Mouse (Mus musculus) heart, postnatal 10 days (tissue): ENCODE results near the gene Aqp7. TPM values are rescaled to one million over a fixed set of nuclear protein-coding genes. Genes with fewer than 3 reads are reported as not detected.

Source experiments
- DNase-seq, 2 experiments: peaks; one replicate each; pipeline ENCODE4 v3.0.0; 2021
- intact Hi-C: fragments of 180-260 bp; cut with DNase I; formaldehyde crosslinking; loops from one replicate; pipeline ENCODE4 v1.15.1; 2025
- total RNA-seq, 2 experiments: library from RNA; stranded (reverse); gene quantifications; 2 replicates each; pipeline ENCODE4 v1.2.3; 2021

Gene Aqp7
- total RNA-seq, 2 experiments from 2014 or later = 35.0 to 36.4 TPM

GRCm38 (mm10) chr4:41063894-41064673 lies 16.1 kb upstream of the Aqp7 start:
- DNase-seq = peak in 1 of 2 experiments; percentile 30
- intact Hi-C loops = no loop called here

- intact Hi-C loops = no loop called here
- no peak for DNase-seq
Observed at GRCm38 (mm10) chr4:41063351-41063750, 15.4 kb upstream of the Aqp7 start.

GRCm38 (mm10) chr4:41057361-41057760 lies 9.4 kb upstream of the Aqp7 start:
- DNase-seq = no peak
- intact Hi-C loops = no loop called here

- intact Hi-C loops = no loop called here
- DNase-seq = no peak
Observed at GRCm38 (mm10) chr4:41056742-41057332, 8.9 kb upstream of the Aqp7 start.

- no peak for DNase-seq
- intact Hi-C loops = no loop called here
Observed at GRCm38 (mm10) chr4:41056253-41056652, 8.3 kb upstream of the Aqp7 start.

GRCm38 (mm10) chr4:41055111-41055510 lies 7.2 kb upstream of the Aqp7 start:
- no peak for DNase-seq
- intact Hi-C loops = no loop called here

GRCm38 (mm10) chr4:41051781-41052180 lies 3.8 kb upstream of the Aqp7 start:
- intact Hi-C loops = loop anchor here (2.0 to 5.0 kb wide), 3 partner anchors 115 to 339 kb away; no protein-coding TSS in a partner anchor
- DNase-seq = no peak

- DNase-seq = peak; percentile 91 to 96
- intact Hi-C loops = loop anchor here (1.0 to 5.0 kb wide), 4 partner anchors 68 to 340 kb away; no protein-coding TSS in a partner anchor
Observed at GRCm38 (mm10) chr4:41050726-41051675, 3.1 kb upstream of the Aqp7 start.

GRCm38 (mm10) chr4:41048926-41049325 lies 987 bp upstream of the Aqp7 start:
- DNase-seq = no peak
- intact Hi-C loops = loop anchor here (2.0 kb wide), 1 partner anchor 178 kb away; no protein-coding TSS in a partner anchor

GRCm38 (mm10) chr4:41046254-41046795 lies 1.6 kb downstream of the Aqp7 start:
- no peak for DNase-seq
- intact Hi-C loops = no loop called here

GRCm38 (mm10) chr4:41045288-41045687 lies 2.7 kb downstream of the Aqp7 start:
- no peak for DNase-seq
- intact Hi-C loops = no loop called here

GRCm38 (mm10) chr4:41043961-41044360 lies 4.0 kb downstream of the Aqp7 start:
- DNase-seq = peak; percentile 46 to 53
- intact Hi-C loops = no loop called here

GRCm38 (mm10) chr4:41042880-41043279 lies 5.1 kb downstream of the Aqp7 start:
- no peak for DNase-seq
- intact Hi-C loops = no loop called here

- intact Hi-C loops = no loop called here
- peak; percentile 69 to 72 for DNase-seq
Observed at GRCm38 (mm10) chr4:41040983-41041382, 7.0 kb downstream of the Aqp7 start.

GRCm38 (mm10) chr4:41037942-41038341 lies 10.0 kb downstream of the Aqp7 start:
- intact Hi-C loops = no loop called here
- DNase-seq = no peak

- intact Hi-C loops = no loop called here
- peak; percentile 52 to 57 for DNase-seq
Observed at GRCm38 (mm10) chr4:41031242-41031641, 16.7 kb downstream of the Aqp7 start.

GRCm38 (mm10) chr4:41029372-41029771 lies 18.6 kb downstream of the Aqp7 start:
- intact Hi-C loops = no loop called here
- no peak for DNase-seq

- DNase-seq = peak in 1 of 2 experiments; percentile 32
- intact Hi-C loops = no loop called here
Observed at GRCm38 (mm10) chr4:41028272-41028671, 19.7 kb downstream of the Aqp7 start.

GRCm38 (mm10) chr4:41027872-41028271 lies 20.1 kb downstream of the Aqp7 start:
- DNase-seq = no peak
- intact Hi-C loops = no loop called here

- no peak for DNase-seq
- intact Hi-C loops = no loop called here
Observed at GRCm38 (mm10) chr4:41026086-41026787, 21.7 kb downstream of the Aqp7 start.
